Mouse (Mus musculus) mammary gland, adult 2 months (tissue): Measurements from ENCODE around the gene Slfn14. TPM values are rescaled to one million over a fixed set of nuclear protein-coding genes. Genes with fewer than 3 reads are reported as not detected.

Source experiments
- polyA plus RNA-seq: library from polyadenylated mRNA; depleted of rRNA; stranded (reverse); fragments of >200 nt; gene quantifications from 2 replicates; pipeline ENCODE4 v1.2.3, GENCODE M21; 2012; ENCODE audit warnings: low replicate concordance; rRNA removed

Gene Slfn14
- polyA plus RNA-seq, result not detected in 2 replicates

DNA sequence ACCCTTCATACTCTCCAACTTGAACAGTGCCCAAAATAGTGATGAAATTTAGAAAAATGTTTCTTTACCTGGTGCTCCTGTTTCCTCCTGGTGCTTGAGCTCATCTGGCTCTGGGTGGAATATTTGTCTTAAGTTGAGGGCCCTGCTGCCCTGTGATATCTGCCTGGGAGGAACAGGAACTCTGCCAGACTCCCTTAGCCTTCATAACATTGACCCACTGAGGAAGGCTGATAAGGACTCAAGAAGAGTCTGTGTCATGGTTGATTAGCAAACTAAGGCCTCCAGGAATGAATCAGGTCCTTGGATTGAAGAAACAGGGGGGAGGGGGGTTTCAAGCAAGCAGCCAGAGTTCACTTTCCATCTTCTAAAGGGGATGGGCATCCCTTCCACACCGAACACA is at the start of gene Slfn14:
TSS of gene Slfn14 (minus strand) at position 161 of the 400 bp plus-strand sequence.

DNA sequence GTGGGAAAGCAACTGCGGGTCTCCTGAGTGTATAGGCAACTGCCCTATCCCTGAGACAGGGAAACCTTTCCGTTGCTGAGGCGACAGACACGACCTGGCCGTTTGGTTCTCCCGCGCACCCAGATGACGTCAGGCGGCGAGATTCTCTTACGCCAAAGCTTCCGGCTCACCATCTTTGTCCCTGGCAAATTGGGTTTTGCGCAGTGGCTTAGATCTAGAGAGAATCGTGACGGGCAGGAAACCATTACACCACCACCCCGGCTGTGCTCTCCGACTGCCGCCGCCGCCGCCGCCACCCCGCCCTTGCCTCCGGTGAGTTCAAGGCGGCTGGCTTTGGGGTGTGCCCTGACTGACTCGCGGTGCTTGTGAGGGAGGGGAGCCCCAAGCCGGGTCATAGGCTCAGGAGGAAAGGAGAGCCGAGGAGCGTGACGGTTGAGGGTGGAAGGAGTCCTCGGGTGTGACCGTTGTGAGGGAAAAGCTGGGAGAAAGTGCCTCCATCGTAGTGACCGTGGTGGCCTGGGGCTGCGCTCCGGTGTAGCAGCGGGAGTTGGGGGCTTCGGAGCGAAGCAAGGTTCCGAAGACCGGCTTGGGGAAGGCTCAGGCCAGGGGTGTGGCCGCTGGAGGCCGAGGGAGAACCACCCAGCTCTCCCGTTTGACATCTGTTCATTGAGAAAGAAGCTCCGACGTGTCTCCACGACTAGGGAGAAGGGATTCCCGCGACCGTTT is 16.2 kb upstream of the Slfn14 start, which contains the start of gene Pex12:
TSS of gene Pex12 (minus strand) at position 61 of the 726 bp plus-strand sequence.

DNA sequence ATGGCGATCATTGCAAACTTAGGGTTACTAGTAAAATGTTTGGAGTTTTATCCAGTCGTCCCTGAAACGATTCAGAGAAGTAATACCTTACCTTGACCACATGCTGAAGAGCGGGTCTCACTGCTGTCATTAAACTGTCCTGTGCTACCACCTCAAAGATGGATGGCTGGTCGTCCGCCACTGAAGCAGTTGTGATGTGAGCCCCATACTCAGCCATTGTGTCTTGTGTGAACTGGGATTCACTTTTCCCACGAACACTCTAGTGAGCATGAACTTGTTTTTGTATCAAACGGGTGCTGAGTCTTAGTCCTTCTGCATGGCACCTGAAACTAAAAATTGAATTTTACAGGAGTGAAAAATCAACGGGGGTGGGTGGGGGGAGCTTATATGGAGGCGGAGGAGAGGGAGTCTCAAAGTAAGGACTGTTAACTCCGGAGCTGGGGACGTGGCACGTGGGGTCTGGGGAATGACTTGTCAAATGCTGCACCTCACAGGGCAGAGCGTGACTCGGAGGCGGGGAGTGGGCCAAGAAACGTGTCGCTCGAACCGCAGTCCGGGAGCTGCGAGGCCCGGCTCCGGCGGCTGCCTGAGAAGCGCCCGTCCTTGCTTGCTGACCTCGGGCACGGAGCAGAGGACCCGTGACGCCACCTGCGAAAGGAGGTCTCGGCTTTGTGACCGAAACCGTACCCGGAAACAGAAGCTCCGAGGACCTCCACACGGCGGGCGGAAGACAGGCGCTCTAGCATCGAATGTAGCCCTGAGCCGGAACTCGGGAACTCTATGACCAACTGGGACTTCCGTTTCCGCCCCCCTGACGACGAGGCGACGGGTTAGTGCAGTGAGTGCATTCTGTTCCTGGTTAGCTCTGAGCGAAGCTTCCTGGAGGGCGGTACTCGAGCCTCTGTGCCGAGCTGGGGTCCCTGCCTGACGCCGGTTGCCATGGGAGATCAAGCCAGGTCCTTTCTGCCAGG is 12.0 kb upstream of the Slfn14 start, which contains the start of gene Ap2b1:
TSS of gene Ap2b1 (plus strand) at position 800 of the 971 bp plus-strand sequence.

Other genes starting within 250 kb of the Slfn14 start
- 16.3 and 18.4 TPM in 2 replicates for gene Slfn2, start 221.6 kb downstream of the Slfn14 start, polyA plus RNA-seq
- gene Slfn1, start 169.9 kb downstream of the Slfn14 start, polyA plus RNA-seq, result 11.5 and 11.9 TPM in 2 replicates
- gene Slfn4, start 111.5 kb downstream of the Slfn14 start, polyA plus RNA-seq, result 0.20 and 1.0 TPM in 2 replicates
- 0.33 and 1.1 TPM in 2 replicates for gene Slfn3, start 95.4 kb downstream of the Slfn14 start, polyA plus RNA-seq
- 26.6 and 43.4 TPM in 2 replicates for gene Ap2b1, start 12.3 kb upstream of the Slfn14 start, polyA plus RNA-seq
- gene Pex12, start 15.9 kb upstream of the Slfn14 start, polyA plus RNA-seq, result 9.1 and 11.3 TPM in 2 replicates
- gene Rasl10b, start 122.4 kb upstream of the Slfn14 start, polyA plus RNA-seq, result 0.68 and 0.70 TPM in 2 replicates
- gene Gas2l2, start 142.7 kb upstream of the Slfn14 start, polyA plus RNA-seq, result 0.04 TPM in 1 of 2 replicates, not detected in the other
- gene 1700020L24Rik, start 151.0 kb upstream of the Slfn14 start, polyA plus RNA-seq, result 2.4 and 3.0 TPM in 2 replicates
- gene Mmp28, start 176.3 kb upstream of the Slfn14 start, polyA plus RNA-seq, result 16.7 and 33.4 TPM in 2 replicates
- gene Taf15, start 186.4 kb upstream of the Slfn14 start, polyA plus RNA-seq, result 4.1 and 5.1 TPM in 2 replicates
- 0.19 TPM in 2 replicates for gene Heatr9, start 235.4 kb upstream of the Slfn14 start, polyA plus RNA-seq
- gene Ccl5, start 243.8 kb upstream of the Slfn14 start, polyA plus RNA-seq, result 640 and 1,485 TPM in 2 replicates